ENCODE assay signal across 17 mouse cellular contexts in genomic region chr5:112454966-112455555, GRCm38 (mm10). TPM values are rescaled to one million over a fixed set of nuclear protein-coding genes. Genes with fewer than 3 reads are reported as not detected.
DNase-seq lines count a peak whose midpoint lies in the region; ATAC-seq and TF ChIP-seq lines count a peak whose summit lies in the region.
"Had no signal": no experiment of that assay in that cellular context is flagged by ENCODE, and none has a peak within 500 bp of the region (broad histone marks: within the 10 kb centered on the region; RNA-seq: fewer than 3 reads in every experiment).

No protein-coding gene starts in this region.

- H3K4me3 ChIP-seq in cerebellum, adult 2 months (replicated peaks; ENCODE audit: insufficient read depth, low read depth, low read length) = no peak overlapping the region
- H3K4me3 ChIP-seq in gastrocnemius, adult 2 months = no peak overlapping the region
- H3K4me3 ChIP-seq in lung, embryonic 14.5 days (ENCODE audit: low read depth, low read length) = no peak overlapping the region
- H3K4me3 ChIP-seq in cortical plate, adult 2 months (ENCODE audit: insufficient read depth, low read length) = no peak overlapping the region
- H3K4me3 ChIP-seq: heart, embryonic 13.5 days; hindbrain, embryonic 15.5 days; limb, embryonic 13.5 days had no signal

- TF ChIP-seq POLR2A in cerebellum, adult 2 months (IDR thresholded peaks at IDR 0.05; ENCODE audit: borderline replicate concordance, insufficient read depth, low read length) = no peak
- TF ChIP-seq POLR2A in cortical plate, adult 2 months (IDR thresholded peaks at IDR 0.05; ENCODE audit: extremely low read depth, insufficient read depth, low read length) = no peak

- H3K27ac ChIP-seq in cerebellum, adult 2 months (ENCODE audit: insufficient read depth, low read length) = no peak overlapping the region
- H3K27ac ChIP-seq in gastrocnemius, adult 2 months = no peak overlapping the region
- H3K27ac ChIP-seq in lung, embryonic 14.5 days (ENCODE audit: low read depth) = no peak overlapping the region
- H3K27ac ChIP-seq in cortical plate, adult 2 months (ENCODE audit: insufficient read depth, low read length) = no peak overlapping the region
- H3K27ac ChIP-seq: heart, embryonic 13.5 days; hindbrain, embryonic 15.5 days; limb, embryonic 13.5 days had no signal

- no peaks in the 10 kb centered on the region for H3K27me3 ChIP-seq in cerebellum, adult 2 months (ENCODE audit: control insufficient read depth, insufficient read depth, low read length)
- no peaks in the 10 kb centered on the region; the same call in 1 of the 2 replicates for H3K27me3 ChIP-seq in lung, embryonic 14.5 days (ENCODE audit: insufficient read depth, low read length)
- H3K27me3 ChIP-seq: hindbrain, embryonic 15.5 days had no signal

- H3K9ac ChIP-seq in lung, embryonic 14.5 days = no peak overlapping the region
- H3K9ac ChIP-seq: heart, embryonic 13.5 days; hindbrain, embryonic 15.5 days; limb, embryonic 13.5 days; liver, postnatal 0 days had no signal

- no peaks in the 10 kb centered on the region for H3K9me3 ChIP-seq in lung, embryonic 14.5 days (ENCODE audit: low read depth, low read length)
- H3K9me3 ChIP-seq: heart, embryonic 13.5 days; hindbrain, embryonic 15.5 days; limb, embryonic 13.5 days had no signal

- 27% methylated on average over 12 of the region's 12 CpGs for WGBS in cerebellum, adult 2 months
- 56% methylated on average over 12 of the region's 12 CpGs for WGBS in lung, embryonic 14.5 days

- H3K4me1 ChIP-seq in cerebellum, adult 2 months (ENCODE audit: control insufficient read depth, insufficient read depth, low read length) = peaks cover 15% of the 10 kb centered on the region
- H3K4me1 ChIP-seq in lung, embryonic 14.5 days (ENCODE audit: insufficient read depth) = no peaks in the 10 kb centered on the region
- peaks cover 3% of the 10 kb centered on the region for H3K4me1 ChIP-seq in cortical plate, adult 2 months (ENCODE audit: control insufficient read depth, insufficient read depth, low read length)
- H3K4me1 ChIP-seq: heart, embryonic 13.5 days; hindbrain, embryonic 15.5 days; limb, embryonic 13.5 days had no signal

- H3K4me2 ChIP-seq in lung, embryonic 14.5 days = no peak overlapping the region
- H3K4me2 ChIP-seq: heart, embryonic 13.5 days; hindbrain, embryonic 15.5 days; limb, embryonic 13.5 days had no signal

- peak; percentile 45 to 53 for DNase-seq in cerebellum, adult 2 months
- DNase-seq in cerebellum, adult 11-12 months = no peak
- DNase-seq in gastrocnemius, adult 2 months = no peak
- no peak for DNase-seq in gastrocnemius, postnatal 14 days
- peak; percentile 65 for DNase-seq in lung, embryonic 14.5 days
- DNase-seq in lung, postnatal 25 days (ENCODE audit: low spot score) = no peak
- DNase-seq in thymus, postnatal 10 days (ENCODE audit: low spot score in 2 of 2) = no peak
- DNase-seq: adrenal gland, postnatal 36 days; gastrocnemius, postnatal 25 days; liver, postnatal 0 days; spleen, adult 18-20 months had no signal

- TF ChIP-seq CTCF in cerebellum, adult 2 months (IDR thresholded peaks at IDR 0.05; ENCODE audit: borderline replicate concordance, insufficient read depth, low read depth, low read length) = peak; percentile 42; the same call in 1 of the 2 replicates
- TF ChIP-seq CTCF in gastrocnemius, adult 2 months (IDR thresholded peaks at IDR 0.05) = 0 out of 2 replicates have a peak, but pooled peaks have one; percentile 1
- peak; percentile 61 for TF ChIP-seq CTCF in lung, embryonic 14.5 days (IDR thresholded peaks at IDR 0.05; ENCODE audit: low read depth)
- peak; percentile 29; the same call in 1 of the 2 replicates for TF ChIP-seq CTCF in cortical plate, adult 2 months (IDR thresholded peaks at IDR 0.05; ENCODE audit: extremely low read depth, insufficient read depth, low read length)

- no peaks in the 10 kb centered on the region for H3K36me3 ChIP-seq in lung, embryonic 14.5 days (ENCODE audit: insufficient read depth)
- H3K36me3 ChIP-seq: heart, embryonic 13.5 days; limb, embryonic 13.5 days had no signal

- intact Hi-C loops in gastrocnemius, adult 2 months (cut with DNase I) = no loop called here
- intact Hi-C loops in gastrocnemius, postnatal 14 days (cut with DNase I; ENCODE audit: low total_unique reads) = no loop called here

- no peak for ATAC-seq in lung, embryonic 14.5 days (ENCODE audit: insufficient read depth)
- ATAC-seq: liver, postnatal 0 days had no signal

RNA-seq across cellular contexts. Expression of gene Gm6588, which starts 5.8 kb away (rescaled TPM):
- not detected in 2 replicates for polyA plus RNA-seq in cerebellum, adult 2 months (2012; rRNA removed)
- total RNA-seq in gastrocnemius, adult 2 months (2021) = not detected
- not detected for total RNA-seq in gastrocnemius, postnatal 14 days (2021)
- polyA plus RNA-seq in lung, embryonic 14.5 days (2014; fragmentation: Nextera tagmentation; extraction: Ambion mirVana) = not detected in 2 replicates
- not detected in 2 replicates for polyA plus RNA-seq in cortical plate, adult 2 months (2012; rRNA removed)
- total RNA-seq: adrenal gland, postnatal 36 days; gastrocnemius, postnatal 25 days; layer of hippocampus, postnatal 10 days had no signal
- polyA plus RNA-seq: heart, embryonic 13.5 days; kidney, embryonic 16.5 days; liver, postnatal 0 days had no signal

Comparison
In these comparisons a context has a peak if more than half of its experiments do, and no peak if none do; other contexts are left out.
1. DNase-seq: peak in cerebellum, adult 2 months (2 of 2) and lung, embryonic 14.5 days (single experiment); none in cerebellum, adult 11-12 months (single experiment), gastrocnemius, adult 2 months (single experiment), gastrocnemius, postnatal 14 days (single experiment), lung, postnatal 25 days (single experiment) and thymus, postnatal 10 days (0 of 2).
2. CTCF ChIP-seq: peak in every context shown above with its lines; median percentile 61 in lung, embryonic 14.5 days; 42 in cerebellum, adult 2 months; 29 in cortical plate, adult 2 months; 1 in gastrocnemius, adult 2 months.